Mouse (Mus musculus): ENCODE data around the gene Anks1b.

The Anks1b gene

DNA sequence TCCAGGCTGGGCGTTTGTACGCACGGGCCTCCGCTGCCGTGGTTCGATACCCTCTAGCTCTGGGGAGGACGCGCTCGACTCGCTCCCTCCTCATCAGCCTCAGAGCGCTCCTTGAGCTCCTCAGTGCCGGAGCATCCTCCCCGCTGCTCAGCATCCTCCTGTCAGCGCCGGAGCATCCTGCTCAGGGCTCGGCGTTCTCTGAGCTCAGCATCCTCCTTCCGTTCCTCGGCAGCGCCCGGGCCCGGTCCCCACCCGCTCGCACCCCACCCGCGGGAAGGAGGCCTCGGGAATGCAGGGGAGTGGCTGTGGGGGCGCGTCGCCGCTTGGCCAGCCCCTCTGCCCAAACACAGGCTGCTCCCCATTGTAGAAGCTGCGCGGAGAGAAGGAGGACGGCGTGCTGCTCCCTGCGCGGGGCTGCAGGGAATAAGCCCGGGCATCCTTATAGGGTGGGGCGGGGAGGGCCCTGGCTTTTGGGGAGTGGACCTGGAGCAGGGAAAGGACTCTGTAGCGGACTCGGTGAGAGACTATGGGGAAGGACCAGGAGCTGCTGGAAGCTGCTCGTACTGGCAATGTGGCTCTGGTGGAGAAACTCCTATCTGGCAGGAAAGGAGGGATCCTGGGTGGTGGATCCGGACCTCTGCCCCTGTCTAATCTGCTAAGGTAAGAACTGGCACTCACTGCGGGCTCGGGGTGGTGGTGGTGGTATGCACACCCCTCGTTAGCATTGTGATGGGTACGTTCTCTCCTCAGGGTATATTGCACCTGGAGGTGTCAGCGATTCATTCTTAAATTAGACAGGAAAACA is at the start of gene Anks1b:
Anks1b (plus strand) TSS at position 364 of the 805 bp plus-strand sequence.
- DNase-seq (ENCODE audit: low spot score): no peak

GRCm38 (mm10) chr10:89823906-89824305 is 49.4 kb upstream of the Anks1b start:
- DNase-seq (ENCODE audit: low spot score): no peak

- no peak for DNase-seq (ENCODE audit: low spot score)
These were observed 46.4 kb upstream of the Anks1b start for GRCm38 (mm10) chr10:89826896-89827295.

GRCm38 (mm10) chr10:89832334-89832733 is 41.0 kb upstream of the Anks1b start:
- no peak for DNase-seq (ENCODE audit: low spot score)

DNA sequence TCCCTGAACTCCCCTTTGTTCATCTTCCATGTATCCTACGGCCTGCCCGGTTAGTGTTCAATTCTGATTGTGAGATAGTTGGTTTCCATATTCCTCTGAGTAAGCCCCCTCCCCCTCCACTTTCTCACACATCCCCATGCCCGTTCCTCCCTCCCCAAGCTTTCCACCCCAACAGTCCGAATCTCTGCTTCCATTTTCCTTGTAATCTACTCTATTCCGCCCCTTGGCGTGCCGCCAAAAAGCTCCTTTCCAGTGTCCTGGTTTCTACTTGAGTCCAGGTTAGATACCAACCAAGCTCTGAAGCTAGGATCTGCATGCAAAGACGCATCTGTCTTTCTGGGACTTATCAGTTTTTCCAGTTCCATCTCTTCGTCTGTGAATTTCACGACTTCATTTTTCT is 40.1 kb upstream of the Anks1b start:
- DNase-seq (ENCODE audit: low spot score): no peak

GRCm38 (mm10) chr10:89837476-89837875 is 35.8 kb upstream of the Anks1b start:
- DNase-seq (ENCODE audit: low spot score): no peak

DNA sequence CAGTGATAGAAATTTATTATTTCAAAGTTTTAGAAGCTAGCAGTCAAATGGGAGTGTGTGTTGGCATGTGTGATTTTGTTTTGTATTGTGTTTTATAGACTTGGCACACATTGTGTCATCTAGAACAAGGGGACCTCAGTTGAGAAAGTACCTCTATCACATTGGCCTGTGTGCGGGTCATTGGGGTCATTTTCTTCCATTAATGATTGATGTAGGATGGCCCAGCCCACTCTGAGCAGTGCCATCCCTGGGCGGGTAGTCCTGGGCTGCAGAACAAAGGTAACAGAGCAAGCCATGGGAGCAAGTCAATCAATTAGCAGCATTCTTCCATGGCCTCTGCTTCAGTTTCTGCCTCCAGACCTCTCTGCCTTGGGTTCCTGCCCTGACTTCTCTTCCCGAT is 34.5 kb upstream of the Anks1b start:
- DNase-seq (ENCODE audit: low spot score): no peak

- DNase-seq (ENCODE audit: low spot score): no peak
These were observed 22.4 kb upstream of the Anks1b start for GRCm38 (mm10) chr10:89850951-89851350.

- no peak for DNase-seq (ENCODE audit: low spot score)
These were observed 17.9 kb upstream of the Anks1b start for GRCm38 (mm10) chr10:89855251-89855875.

GRCm38 (mm10) chr10:89856286-89856685 is 17.0 kb upstream of the Anks1b start:
- no peak for DNase-seq (ENCODE audit: low spot score)

DNA sequence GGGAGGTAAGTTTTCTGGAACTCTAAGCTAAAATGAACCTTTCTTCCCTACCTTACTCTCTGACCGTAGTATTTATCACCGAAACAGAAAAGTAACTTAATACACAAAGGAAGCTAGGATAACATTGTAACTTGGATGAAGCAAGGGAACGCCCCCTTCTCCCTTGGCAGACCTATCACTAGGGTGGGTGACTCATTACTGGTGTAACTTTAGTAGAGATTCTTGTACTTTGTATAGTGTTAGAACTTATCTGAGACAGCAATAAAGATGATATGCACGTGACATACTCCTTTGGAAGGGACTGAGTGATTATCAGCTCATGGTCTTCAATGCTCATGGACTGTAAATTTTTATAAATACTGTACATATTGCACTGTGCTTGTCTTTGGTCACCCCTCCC is 5.1 kb upstream of the Anks1b start:
- DNase-seq (ENCODE audit: low spot score): no peak

- no peak for DNase-seq (ENCODE audit: low spot score)
These were observed 4.5 kb upstream of the Anks1b start for GRCm38 (mm10) chr10:89868836-89869235.

GRCm38 (mm10) chr10:89872501-89873145 is 686 bp upstream of the Anks1b start:
- no peak for DNase-seq (ENCODE audit: low spot score)

- no peak for DNase-seq (ENCODE audit: low spot score)
These were observed 727 bp downstream of the Anks1b start for GRCm38 (mm10) chr10:89874036-89874435.

GRCm38 (mm10) chr10:89883561-89883960 is 10.3 kb downstream of the Anks1b start:
- DNase-seq (ENCODE audit: low spot score): no peak

DNA sequence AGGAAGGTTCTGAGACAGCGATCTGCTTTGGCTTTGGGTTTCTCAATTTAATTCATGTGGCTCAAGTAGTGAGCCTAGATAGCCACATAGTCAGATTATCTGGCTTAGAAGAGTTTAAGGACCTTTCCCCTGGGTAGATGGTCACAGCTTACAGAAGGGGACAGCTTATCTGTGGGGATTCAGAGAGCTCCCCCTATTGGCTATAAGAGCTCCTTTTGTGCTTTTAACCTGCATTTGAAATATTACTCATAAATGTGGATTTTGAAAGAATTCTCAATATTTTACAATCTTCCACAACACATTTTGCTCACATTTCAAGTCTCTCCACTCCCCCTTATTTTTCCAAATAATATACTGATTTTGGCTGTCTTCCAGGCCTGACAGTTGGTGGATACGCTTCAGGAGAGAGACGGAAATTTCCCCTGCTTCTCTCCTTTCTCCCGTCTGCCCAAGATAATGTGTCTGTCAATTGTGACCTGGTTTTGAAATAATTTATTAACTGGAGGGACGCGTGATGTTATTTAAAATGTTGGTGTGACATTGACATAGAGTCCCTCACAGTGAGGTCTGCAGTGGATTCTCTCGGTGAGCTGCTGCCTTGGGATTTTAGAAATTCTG is 29.5 kb downstream of the Anks1b start:
- no peak for DNase-seq (ENCODE audit: low spot score)

- DNase-seq (ENCODE audit: low spot score): no peak
These were observed 38.6 kb downstream of the Anks1b start for GRCm38 (mm10) chr10:89911889-89912288.

- no peak for DNase-seq (ENCODE audit: low spot score)
These were observed 39.9 kb downstream of the Anks1b start for GRCm38 (mm10) chr10:89913174-89913573.

GRCm38 (mm10) chr10:89917141-89917540 is 43.8 kb downstream of the Anks1b start:
- no peak for DNase-seq (ENCODE audit: low spot score)

DNA sequence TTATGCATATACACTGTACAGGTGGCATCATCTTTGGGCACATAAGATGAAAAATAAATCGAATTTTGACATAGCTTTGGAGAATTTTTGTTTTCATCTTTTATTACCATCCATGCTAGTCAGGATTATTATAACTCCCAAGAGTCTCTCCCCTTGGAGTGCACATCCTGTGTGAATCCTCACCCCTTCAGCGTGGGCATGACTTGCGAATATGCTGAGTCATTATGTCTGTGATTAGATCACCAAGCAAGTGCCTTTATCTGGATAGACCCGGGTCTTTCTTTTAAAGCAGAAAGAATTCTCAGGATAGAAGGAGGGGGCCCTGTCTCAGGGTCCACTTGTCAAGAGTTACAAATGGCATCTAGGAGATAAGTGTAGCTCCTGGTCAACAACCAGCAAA is 48.7 kb downstream of the Anks1b start:
- no peak for DNase-seq (ENCODE audit: low spot score)

- DNase-seq (ENCODE audit: low spot score): no peak
These were observed 68.9 kb downstream of the Anks1b start for GRCm38 (mm10) chr10:89942180-89942579.

DNA sequence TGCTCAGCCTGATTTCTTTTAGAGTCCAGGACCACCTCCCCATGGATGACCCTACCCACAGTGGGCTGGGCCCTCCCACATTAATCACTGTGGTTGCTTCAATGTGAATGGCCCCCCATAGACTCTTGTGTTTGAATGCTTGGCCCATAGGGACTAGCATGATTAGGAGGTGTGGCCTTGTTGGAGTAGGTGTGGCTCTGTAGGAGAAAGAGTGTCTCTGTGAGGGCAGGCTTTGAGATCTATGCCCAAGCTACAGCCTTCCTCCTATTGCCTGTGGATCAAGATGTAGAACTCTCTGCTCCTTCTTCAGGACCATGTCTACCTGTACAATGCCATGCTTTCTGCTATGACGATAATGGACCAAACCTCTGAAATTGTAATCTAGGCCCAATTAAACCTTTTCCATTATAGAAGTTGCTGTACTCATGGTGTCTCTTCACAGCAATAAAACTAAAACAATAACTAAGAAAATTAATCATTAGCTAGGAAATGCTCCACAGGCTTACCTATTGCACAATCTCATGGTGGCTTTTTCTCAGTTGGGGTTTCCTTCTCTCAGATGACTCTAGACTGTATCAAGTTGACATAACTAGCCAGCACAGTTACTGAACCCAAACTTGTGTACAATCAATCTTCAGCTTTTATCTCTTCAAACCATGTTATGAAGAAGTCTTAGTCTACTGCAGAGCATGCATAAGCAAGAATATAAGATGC is 73.5 kb downstream of the Anks1b start:
- no peak for DNase-seq (ENCODE audit: low spot score)
